Mouse (Mus musculus): Measurements from ENCODE around the gene Fbxl5.

Fbxl5 gene

DNA sequence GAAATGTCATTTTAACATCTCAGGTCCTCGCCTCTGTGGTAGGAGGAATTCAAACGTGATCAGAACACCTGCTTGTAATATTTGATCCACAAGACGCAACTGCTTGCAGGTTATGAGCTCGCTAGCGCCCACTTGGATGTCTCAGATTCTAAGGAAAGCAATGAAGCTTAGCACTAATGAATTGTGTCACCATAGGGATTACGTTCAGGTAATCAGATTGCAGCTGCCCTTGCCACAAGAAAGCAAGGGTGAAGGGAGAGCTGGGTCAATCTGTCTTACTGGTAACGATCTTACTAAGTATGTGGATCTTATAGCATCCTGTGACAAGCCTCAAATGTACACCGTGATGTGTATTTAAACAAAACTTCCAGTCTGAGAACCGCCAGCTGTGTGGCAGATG is 5.9 kb upstream of the Fbxl5 start:
- DNase-seq (ENCODE audit: low read depth): no peak

- peak; percentile 37 for DNase-seq (ENCODE audit: low read depth)
Observed at GRCm38 (mm10) chr5:43826883-43827282, 5.4 kb upstream of the Fbxl5 start.

GRCm38 (mm10) chr5:43824580-43824979 is 3.1 kb upstream of the Fbxl5 start:
- DNase-seq (ENCODE audit: low read depth): no peak

DNA sequence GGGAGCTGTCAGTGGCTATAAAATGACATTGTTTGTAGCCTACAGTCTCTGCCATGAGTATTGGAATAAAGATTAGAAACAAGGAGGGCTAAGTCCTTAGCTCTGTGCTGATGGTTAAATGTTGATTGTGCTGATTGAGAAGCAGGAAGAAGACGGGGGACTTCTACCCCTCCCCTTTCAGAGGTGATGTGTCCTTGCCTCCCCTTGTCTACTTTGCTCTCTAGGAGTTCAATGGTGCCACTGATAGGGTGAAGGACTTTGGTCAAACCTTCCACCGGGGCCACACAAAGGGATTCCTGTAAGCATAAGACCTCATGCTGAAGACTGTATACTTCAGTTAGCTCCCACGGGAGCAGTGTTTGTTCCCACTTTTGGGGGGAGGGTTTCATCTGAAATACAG is 1.4 kb upstream of the Fbxl5 start:
- no peak for DNase-seq (ENCODE audit: low read depth)

DNA sequence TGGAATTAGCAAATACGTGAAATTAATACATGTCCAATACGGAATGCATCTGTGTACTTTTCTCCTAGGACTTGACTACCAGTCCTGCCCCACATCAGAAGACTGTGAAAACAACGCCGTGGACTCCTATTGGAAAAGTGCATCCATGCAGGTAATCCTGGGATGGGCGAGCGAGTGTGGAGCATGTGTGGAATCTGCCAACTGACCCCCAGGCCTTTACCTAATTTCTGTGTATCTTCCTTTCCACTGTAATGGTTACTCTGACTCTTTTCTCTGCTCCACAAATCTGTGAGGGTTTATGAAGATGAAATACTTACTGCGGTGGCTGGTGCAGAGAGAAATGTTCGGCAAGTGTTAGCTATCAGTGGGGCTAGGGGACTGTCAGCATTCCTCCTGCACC is 761 bp upstream of the Fbxl5 start:
- no peak for DNase-seq (ENCODE audit: low read depth)

DNA sequence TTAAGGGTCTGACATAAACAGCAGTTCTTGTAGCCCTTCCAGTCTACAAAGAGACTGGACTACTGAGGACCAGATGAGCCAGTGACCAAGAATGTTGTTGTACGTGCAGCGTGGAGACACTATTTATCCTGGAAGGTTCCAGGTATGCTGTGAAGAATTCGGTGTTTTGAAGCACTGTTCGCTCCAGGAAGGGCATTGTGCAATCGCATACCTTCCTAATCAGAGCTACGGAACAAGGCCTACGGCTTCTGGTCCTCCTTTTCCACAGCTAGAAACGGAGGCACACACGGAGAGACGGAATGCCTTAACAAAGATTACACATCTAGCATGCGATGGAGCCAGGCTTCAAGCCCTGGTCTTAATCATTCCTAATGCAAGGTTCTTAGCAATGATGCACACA is 653 bp downstream of the Fbxl5 start:
- no peak for DNase-seq (ENCODE audit: low read depth)

GRCm38 (mm10) chr5:43818695-43819094 is 2.7 kb downstream of the Fbxl5 start, which contains the start of gene Bst1:
Bst1 (plus strand) TSS chr5:43818885.
- peak; percentile 16 for DNase-seq (ENCODE audit: low read depth)

DNA sequence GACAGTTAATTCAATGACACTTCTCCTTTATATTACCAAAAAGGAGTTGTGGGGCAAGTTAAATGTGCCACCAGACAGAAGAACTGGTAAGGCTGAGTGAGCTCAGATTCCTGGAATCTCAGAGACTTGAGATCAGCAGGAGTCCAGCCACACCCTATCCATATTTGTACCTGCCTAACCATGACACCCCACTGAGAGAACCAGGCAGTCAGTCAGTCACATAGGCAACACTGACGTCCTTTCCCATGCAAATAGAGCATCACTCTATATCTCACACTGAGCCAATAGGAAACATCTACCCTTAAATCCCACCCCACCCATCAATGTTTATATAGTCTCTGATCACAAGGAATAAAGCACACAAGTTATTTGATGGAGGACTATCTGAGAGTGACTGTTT is 5.7 kb downstream of the Fbxl5 start:
- DNase-seq (ENCODE audit: low read depth): no peak

DNA sequence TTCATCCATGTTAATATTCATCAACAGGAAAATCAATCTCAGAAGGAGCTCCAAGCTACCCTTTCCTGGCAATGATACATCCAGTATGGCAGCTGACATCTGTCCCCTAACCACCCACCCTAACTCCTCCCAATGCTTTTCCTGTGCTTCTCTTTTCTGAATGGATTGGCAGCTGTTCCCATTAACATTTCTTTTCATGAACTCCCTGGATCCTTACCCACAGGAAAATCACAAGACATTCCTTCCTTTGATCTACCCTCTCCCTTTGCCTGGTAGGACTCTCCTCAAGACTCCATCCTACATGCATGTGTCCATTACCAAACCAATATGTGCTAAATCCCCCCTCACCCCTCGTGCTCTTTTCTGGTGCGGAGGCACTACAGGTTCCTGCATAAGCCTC is 6.9 kb downstream of the Fbxl5 start:
- DNase-seq (ENCODE audit: low read depth): no peak

DNA sequence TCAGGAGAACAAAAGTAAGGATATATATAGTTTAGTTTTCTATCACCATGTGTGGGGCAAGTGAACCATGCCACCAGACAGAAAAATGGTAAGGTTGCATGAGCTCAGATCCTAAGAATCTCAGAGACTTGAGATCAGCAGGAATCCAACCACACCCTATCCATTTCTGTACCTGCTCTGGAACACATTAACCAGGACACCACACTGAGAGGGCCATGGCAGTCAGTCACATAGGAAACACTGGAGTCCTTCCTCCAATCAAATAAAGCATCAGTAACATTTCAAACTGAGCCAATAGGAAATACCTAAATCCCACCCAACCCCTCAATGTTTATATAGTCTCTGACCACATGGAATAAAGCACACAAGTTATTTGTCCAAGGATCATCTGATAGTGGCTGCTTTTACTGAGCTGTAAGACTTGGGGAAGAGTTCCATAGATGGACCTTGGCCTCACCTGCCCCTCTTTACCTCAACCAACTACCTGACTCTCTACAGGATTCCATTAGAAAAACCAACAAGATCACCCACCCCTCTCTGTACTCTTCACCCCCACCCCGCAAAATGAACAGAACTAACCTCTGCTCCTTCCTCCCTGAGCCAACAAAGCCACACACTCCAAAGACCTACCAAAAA is 10.9 kb downstream of the Fbxl5 start:
- no peak for DNase-seq (ENCODE audit: low read depth)

DNA sequence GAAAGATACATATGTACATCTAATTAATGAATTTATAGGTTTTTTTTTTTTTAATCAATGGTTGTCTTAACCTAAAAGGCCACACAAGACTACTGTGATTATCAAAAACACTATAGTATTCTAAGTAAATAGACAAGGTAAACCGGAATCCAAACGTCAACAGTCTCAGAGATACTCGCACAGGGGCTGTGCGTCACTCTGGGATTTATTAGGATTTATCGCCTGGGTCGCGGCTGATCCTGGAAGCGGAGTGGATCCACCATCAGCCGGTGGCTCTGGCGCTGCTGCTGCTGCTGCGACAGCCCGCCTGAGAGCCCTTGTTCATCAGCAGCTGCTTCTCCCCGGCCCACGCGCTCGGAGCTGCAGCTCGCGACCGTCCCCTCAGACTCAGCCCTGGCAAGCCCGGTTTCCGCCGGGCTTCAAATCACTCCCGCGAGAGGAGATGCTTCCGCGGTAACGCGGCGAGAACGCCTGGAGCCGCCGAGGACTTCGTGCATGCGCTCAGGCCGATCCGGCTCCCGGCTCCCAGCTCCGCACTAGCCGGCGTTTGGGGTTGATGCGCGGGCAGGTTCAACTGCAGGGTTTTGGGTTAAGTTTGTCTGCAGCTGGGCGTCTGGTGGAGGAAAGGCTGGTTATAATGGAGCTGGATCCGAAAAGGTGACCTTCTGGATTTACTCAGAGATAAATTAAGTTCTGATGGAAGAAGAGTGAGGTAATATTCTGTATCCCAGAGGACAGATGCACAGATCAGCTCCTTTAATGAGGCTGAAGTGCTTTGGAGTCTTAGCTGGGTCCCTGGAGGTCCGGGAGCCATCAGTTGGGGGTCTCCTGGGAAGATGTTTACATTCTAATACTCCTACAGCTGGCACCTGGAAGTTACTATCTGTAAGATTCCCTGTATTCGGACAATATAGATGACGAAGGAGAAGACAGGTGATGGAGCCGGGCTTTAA is 13.4 kb downstream of the Fbxl5 start:
- DNase-seq (ENCODE audit: low read depth): no peak

DNA sequence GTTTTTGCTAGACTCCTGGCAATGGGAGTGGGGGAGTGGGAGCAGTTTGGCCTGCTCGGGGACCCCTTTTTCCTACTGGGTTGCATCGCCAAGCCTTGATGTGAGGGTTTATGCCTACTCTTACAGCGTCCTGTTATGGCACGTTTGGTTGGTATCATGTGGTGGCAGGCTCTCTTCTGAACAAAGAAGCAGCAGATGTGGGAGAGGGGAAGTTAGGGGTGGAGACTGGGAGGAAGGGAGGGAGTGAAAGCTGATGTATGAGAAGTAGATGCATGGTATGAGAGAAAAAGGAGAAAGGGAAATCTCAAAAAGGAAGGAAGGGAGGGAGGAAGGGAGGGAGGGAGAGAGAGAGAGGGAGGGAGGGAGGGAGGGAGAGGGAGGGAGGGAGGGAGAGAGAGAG is 14.5 kb downstream of the Fbxl5 start:
- DNase-seq (ENCODE audit: low read depth): no peak

DNA sequence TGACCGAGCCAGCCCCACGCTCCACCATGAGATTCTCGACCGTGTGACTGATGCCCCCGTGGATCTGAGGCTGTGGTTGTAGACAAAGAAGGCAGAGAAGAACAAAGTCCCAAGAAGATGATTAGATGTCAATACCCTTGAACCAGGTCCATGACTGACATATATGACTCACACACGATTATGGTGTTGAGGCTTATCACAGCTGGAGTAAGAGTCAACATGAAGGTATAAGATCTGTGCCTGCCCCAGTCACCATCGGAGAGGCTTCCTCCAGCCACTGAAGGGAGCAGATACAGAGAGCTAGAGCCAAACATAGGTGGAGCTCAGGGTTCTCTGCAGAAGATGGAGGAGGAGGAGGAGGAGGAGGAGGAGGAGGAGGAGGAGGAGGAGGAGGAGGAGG is 15.1 kb downstream of the Fbxl5 start:
- no peak for DNase-seq (ENCODE audit: low read depth)

DNA sequence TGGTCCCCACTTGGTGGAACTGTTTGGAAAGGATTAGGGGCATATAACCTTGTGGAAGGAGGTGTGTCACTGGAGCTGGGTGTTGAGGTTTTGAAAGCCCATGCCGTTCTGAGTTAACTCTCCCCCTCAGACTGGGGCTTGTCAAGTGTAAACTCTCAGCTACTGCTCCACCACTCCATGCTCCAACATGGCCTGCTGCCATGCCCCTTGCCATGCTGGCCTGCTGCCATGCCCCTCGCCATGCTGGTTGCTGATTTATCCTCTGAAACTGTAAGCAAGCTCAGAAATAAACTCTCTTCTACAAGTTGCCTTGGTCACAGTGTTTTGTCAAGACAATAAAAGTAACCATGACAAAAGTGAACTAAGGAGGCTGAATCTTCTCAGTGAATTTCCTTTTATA is 16.0 kb downstream of the Fbxl5 start:
- no peak for DNase-seq (ENCODE audit: low read depth)

DNA sequence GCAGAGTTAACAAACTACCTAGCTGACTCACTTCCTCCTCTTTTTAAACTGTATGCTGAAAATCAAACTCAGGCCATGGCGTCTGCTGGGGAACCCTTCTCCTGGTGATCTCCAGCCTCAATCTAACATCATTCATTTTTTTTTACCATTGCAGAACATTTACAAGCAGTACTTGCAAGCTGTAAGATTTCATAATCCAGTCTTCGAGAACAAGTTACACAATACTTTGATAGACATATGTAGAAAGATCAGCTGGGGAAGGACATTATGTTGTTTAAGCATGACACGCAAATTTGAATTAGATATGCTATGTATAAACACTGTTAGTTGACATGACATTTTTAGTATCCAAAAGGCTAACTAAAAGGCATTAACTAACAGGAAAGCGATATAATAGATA is 19.6 kb downstream of the Fbxl5 start:
- DNase-seq (ENCODE audit: low read depth): peak; percentile 66

- DNase-seq (ENCODE audit: low read depth): no peak
Observed at GRCm38 (mm10) chr5:43801253-43801652, 20.2 kb downstream of the Fbxl5 start.

DNA sequence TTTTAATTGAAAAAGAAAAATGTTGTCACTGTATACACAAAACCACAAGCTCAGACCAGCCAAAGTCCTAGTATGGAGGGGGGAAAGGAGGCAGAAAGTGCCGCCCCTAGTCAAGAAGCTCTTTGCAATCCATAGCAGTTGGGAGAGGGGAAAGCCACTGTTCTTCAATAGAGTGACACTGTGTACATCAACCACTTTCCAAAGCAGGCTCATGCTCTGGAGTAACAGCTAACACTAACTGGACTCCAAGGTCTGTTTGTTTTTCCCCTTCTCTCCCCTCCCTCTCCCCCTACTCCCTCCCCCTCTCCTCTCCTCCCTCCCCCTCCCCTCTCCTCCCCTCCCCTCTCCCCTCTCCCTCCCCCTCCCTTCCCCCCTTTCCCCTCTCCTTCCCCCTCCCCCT is 20.7 kb downstream of the Fbxl5 start:
- no peak for DNase-seq (ENCODE audit: low read depth)

DNA sequence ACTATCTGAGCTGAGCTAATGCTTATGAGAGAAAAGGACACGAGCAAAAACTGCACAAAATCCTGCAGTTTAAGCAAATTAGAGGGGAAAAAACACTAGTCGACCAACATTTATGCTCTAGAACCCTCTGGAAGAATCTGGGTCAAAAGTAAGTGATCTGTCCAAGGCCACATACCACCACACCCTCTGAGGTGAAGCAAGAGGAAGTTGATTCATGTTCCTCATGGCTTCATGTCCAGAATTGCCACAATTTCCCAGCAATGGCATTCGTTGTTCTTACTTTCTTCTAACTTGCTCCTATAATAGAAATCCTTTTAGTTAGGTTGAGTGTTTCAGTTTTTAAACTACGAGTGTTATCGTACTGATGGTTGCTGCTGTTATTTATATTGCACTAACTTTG is 21.9 kb downstream of the Fbxl5 start:
- DNase-seq (ENCODE audit: low read depth): peak; percentile 88

DNA sequence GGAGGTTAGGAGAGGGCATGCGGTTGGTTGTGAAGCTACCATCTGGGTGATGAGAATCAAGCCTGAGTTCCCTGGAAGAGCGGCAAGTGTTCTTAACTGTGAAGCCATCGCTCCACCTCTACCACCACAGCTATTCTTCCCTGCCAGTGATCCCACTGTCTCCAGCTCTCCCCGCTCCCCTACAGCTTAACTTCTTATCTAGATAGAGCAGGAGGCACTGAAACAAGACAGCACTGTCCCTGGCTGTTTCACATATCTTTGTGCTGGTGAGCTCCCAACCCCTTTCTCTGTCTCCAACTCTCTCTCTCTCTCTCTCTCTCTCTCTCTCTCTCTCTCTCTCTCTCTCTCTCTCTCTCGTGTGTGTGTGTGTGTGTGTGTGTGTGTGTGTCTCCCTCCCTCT is 29.1 kb downstream of the Fbxl5 start:
- no peak for DNase-seq (ENCODE audit: low read depth)

GRCm38 (mm10) chr5:43787976-43788752 is 33.3 kb downstream of the Fbxl5 start:
- peak; percentile 88 for DNase-seq (ENCODE audit: low read depth)

GRCm38 (mm10) chr5:43786607-43787006 is 34.8 kb downstream of the Fbxl5 start:
- DNase-seq (ENCODE audit: low read depth): peak; percentile 40

- peak; percentile 71 for DNase-seq (ENCODE audit: low read depth)
Observed at GRCm38 (mm10) chr5:43783996-43784395, 37.4 kb downstream of the Fbxl5 start.
